Mouse (Mus musculus): ENCODE measurements at regions not wholly inside any gene's neighbourhood (a gene's known extent, or its start where the extent isn't known, plus 50 kb on each side); places are given as distances from the start of the nearest gene placed in this dataset.
"Not testable (repeated sequence)": the region's sequence is repeated elsewhere in the genome, so short reads cannot be mapped to it uniquely, and the experiment has no call there.

GRCm38 (mm10) chr8:89924697-89925096 is 423.4 kb downstream of the Tox3 start:
- DNase-seq (ENCODE audit: low read depth in 1 of 2, low spot score in 2 of 2) = not testable (repeated sequence)

- no peak for DNase-seq (ENCODE audit: low read depth in 1 of 2, low spot score in 2 of 2)
These were observed 434.1 kb downstream of the Tox3 start for GRCm38 (mm10) chr8:89914076-89914475.

GRCm38 (mm10) chr8:89906200-89906599 is 441.9 kb downstream of the Tox3 start:
- DNase-seq (ENCODE audit: low read depth in 1 of 2, low spot score in 2 of 2) = no peak

- DNase-seq (ENCODE audit: low read depth in 1 of 2, low spot score in 2 of 2) = no peak
These were observed 442.6 kb downstream of the Tox3 start for GRCm38 (mm10) chr8:89905588-89905987.

- DNase-seq (ENCODE audit: low read depth in 1 of 2, low spot score in 2 of 2) = no peak
These were observed 444.8 kb downstream of the Tox3 start for GRCm38 (mm10) chr8:89903346-89903745.

GRCm38 (mm10) chr8:89872768-89873167 is 475.4 kb downstream of the Tox3 start:
- no peak for DNase-seq (ENCODE audit: low read depth in 1 of 2, low spot score in 2 of 2)

- no peak for DNase-seq (ENCODE audit: low read depth in 1 of 2, low spot score in 2 of 2)
These were observed 476.2 kb downstream of the Tox3 start for GRCm38 (mm10) chr8:89871966-89872365.

GRCm38 (mm10) chr8:89859813-89860212 is 488.3 kb downstream of the Tox3 start:
- DNase-seq (ENCODE audit: low read depth in 1 of 2, low spot score in 2 of 2) = no peak

GRCm38 (mm10) chr8:89858706-89859385 is 489.3 kb downstream of the Tox3 start:
- no peak for DNase-seq (ENCODE audit: low read depth in 1 of 2, low spot score in 2 of 2)

- no peak for DNase-seq (ENCODE audit: low read depth in 1 of 2, low spot score in 2 of 2)
These were observed 492.6 kb downstream of the Tox3 start for GRCm38 (mm10) chr8:89855556-89855955.

GRCm38 (mm10) chr8:89850209-89850796 is 497.8 kb downstream of the Tox3 start:
- no peak for DNase-seq (ENCODE audit: low read depth in 1 of 2, low spot score in 2 of 2)

- no peak for DNase-seq (ENCODE audit: low read depth in 1 of 2, low spot score in 2 of 2)
These were observed 498.5 kb downstream of the Tox3 start for GRCm38 (mm10) chr8:89849416-89850208.

GRCm38 (mm10) chr8:89838494-89838893 is 509.6 kb downstream of the Tox3 start:
- no peak for DNase-seq (ENCODE audit: low read depth in 1 of 2, low spot score in 2 of 2)

- no peak for DNase-seq (ENCODE audit: low read depth in 1 of 2, low spot score in 2 of 2)
These were observed 514.4 kb downstream of the Tox3 start for GRCm38 (mm10) chr8:89833715-89834114.

GRCm38 (mm10) chr8:89824586-89824985 is 523.6 kb downstream of the Tox3 start:
- no peak for DNase-seq (ENCODE audit: low read depth in 1 of 2, low spot score in 2 of 2)

GRCm38 (mm10) chr8:89823631-89824030 is 524.5 kb downstream of the Tox3 start:
- DNase-seq (ENCODE audit: low read depth in 1 of 2, low spot score in 2 of 2) = no peak

GRCm38 (mm10) chr8:89812036-89812711 is 536.0 kb downstream of the Tox3 start:
- no peak for DNase-seq (ENCODE audit: low read depth in 1 of 2, low spot score in 2 of 2)

GRCm38 (mm10) chr8:89788296-89788695 is 559.8 kb downstream of the Tox3 start:
- no peak for DNase-seq (ENCODE audit: low read depth in 1 of 2, low spot score in 2 of 2)

GRCm38 (mm10) chr8:89787050-89787905 is 560.9 kb downstream of the Tox3 start:
- DNase-seq (ENCODE audit: low read depth in 1 of 2, low spot score in 2 of 2) = no peak

GRCm38 (mm10) chr8:89785011-89785410 is 563.1 kb downstream of the Tox3 start:
- no peak for DNase-seq (ENCODE audit: low read depth in 1 of 2, low spot score in 2 of 2)

- DNase-seq (ENCODE audit: low read depth in 1 of 2, low spot score in 2 of 2) = no peak
These were observed 564.8 kb downstream of the Tox3 start for GRCm38 (mm10) chr8:89783311-89783710.

Measured in monocyte, adult 2 months (primary cell).